Mouse (Mus musculus) sigmoid colon, adult 10 weeks (tissue): Measurements from ENCODE around the gene Olfr1453. TPM values are rescaled to one million over a fixed set of nuclear protein-coding genes. Genes with fewer than 3 reads are reported as not detected.

Source experiments
- polyA plus RNA-seq: library from polyadenylated mRNA; stranded (reverse); fragments of 350-450 nt; fragmentation: Illumina TruSeq; extraction: RNeasy Lipid Tissue Mini Kit (QIAGEN cat#74804); gene quantifications from one replicate; pipeline ENCODE4 v1.2.3, GENCODE M21; 2014; ENCODE audit warnings: low read depth, low replicate concordance

The Olfr1453 gene
- polyA plus RNA-seq, result not detected

DNA sequence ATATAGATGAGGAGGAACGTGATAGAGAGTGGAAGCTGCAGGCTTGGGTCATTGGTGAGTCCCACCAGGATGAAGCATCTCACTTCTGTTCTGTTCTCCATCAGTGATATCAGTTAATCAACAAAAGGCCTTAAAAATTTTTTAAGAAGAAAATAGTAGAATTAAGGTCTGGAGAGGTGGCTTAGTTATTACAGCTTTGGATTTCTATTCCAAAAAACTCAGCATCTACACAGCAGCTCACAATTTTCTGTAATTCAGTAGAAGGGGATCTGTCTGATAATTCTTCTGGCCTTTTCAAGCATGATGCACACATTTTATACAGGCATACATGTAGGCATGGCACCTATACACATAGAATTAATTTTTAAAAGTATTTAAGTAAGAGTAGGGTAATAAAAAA is at the start of gene Olfr1453:
Gene Olfr1453, minus strand, starts transcription at position 101 of the 400 bp plus-strand sequence.

DNA sequence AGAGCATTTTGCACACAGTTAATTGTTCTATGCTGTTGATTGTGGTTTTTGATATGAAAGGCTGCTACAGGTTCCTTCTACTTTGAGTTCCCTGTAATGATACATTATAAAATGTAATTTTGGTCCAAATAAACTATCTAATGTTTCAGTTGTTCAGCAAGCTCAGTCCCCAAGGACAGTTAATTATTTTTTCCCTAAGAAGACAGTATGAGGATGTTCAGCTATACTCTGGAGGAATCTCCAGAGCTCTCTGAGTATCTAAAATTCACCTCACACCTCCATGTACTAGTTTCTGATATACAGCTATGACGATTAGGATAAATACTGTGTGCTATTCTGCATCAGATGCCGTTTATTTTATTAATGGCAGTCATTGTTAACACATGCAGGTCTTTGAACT is 32.2 kb upstream of the Olfr1453 start, which contains the start of gene Olfr1454:
Gene Olfr1454, plus strand, starts transcription at position 301 of the 400 bp plus-strand sequence.

DNA sequence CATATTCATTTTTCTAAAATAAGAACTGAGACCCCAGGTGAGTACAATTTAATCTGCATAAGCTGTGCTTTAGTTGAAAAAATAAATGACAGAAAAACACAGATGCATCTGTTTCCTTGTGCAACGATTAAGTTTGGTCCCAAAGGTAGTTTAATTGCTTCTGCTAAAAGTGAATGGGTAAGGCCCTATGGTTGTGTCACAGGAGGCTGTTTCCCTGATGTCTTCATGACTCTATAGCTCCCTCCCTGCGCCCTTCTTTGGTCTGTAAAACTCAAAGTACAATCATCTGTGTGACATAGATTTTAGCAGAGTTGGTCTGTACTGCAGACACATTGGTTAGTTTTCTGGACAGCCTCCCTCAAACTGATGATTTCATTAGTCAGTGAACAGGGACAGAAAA is 33.4 kb downstream of the Olfr1453 start, which contains the start of gene Olfr1451:
Gene Olfr1451, plus strand, starts transcription at position 301 of the 400 bp plus-strand sequence.

Other genes with a start within 250 kb of the Olfr1453 start
- gene Zfp91, start 232.2 kb downstream of the Olfr1453 start, polyA plus RNA-seq, result 205 TPM
- 4.7 TPM for gene Lpxn, start 232.1 kb downstream of the Olfr1453 start, polyA plus RNA-seq
- gene Gm5244, start 181.6 kb downstream of the Olfr1453 start, polyA plus RNA-seq, result not detected
- not detected for gene Olfr1444, start 171.0 kb downstream of the Olfr1453 start, polyA plus RNA-seq
- gene Olfr1445, start 144.5 kb downstream of the Olfr1453 start, polyA plus RNA-seq, result not detected
- gene Olfr1446, start 134.8 kb downstream of the Olfr1453 start, polyA plus RNA-seq, result not detected
- gene Olfr1447, start 124.6 kb downstream of the Olfr1453 start, polyA plus RNA-seq, result not detected
- not detected for gene Olfr1448, start 103.9 kb downstream of the Olfr1453 start, polyA plus RNA-seq
- not detected for gene Olfr1449, start 97.5 kb downstream of the Olfr1453 start, polyA plus RNA-seq
- gene Olfr1450, start 78.1 kb downstream of the Olfr1453 start, polyA plus RNA-seq, result not detected
- gene Olfr1451, start 33.3 kb downstream of the Olfr1453 start, polyA plus RNA-seq, result not detected
- not detected for gene Olfr1454, start 32.3 kb upstream of the Olfr1453 start, polyA plus RNA-seq
- not detected for gene Olfr1457, start 69.6 kb upstream of the Olfr1453 start, polyA plus RNA-seq
- gene Olfr1458, start 78.4 kb upstream of the Olfr1453 start, polyA plus RNA-seq, result not detected
- not detected for gene Olfr1459, start 121.2 kb upstream of the Olfr1453 start, polyA plus RNA-seq
- not detected for gene Olfr1461, start 134.7 kb upstream of the Olfr1453 start, polyA plus RNA-seq
- not detected for gene Olfr1462, start 157.4 kb upstream of the Olfr1453 start, polyA plus RNA-seq
- not detected for gene Olfr1463, start 203.0 kb upstream of the Olfr1453 start, polyA plus RNA-seq